Mouse (Mus musculus): ENCODE data around the gene Sbsn. TPM values are rescaled to one million over a fixed set of nuclear protein-coding genes. Genes with fewer than 3 reads are reported as not detected.

Sbsn gene
- total RNA-seq (2023), result 1 to 10 TPM; 1.3 to 2.7 TPM

DNA sequence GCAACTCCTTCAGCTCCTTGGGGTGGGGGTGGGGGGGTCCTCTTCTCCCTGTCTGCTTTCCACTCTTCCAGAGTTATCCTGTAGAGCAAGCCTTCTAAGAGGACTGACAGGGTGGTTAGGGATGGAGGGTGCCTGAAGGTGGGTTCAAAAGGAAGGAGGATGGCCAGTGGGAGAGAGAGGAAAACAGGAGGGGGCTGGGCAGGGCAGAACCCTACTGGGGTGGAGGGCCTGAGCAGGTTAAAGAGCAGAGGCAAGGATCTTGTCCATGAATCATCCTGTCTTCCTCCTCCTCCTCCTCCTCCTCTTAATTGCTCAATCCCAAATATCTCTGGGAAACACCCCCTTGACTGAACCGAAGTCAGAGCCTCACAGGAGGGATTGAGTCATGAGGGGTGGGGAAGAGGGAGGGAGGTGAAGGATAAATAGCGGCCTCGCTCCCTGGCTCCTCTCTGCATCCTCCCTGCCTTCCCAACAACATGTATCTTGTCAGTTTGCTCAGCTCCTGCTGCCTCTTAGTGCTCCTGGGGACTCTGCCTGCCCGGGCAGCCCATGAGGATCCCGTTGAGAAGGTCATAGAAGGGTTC lies at the start of gene Sbsn:
TSS of gene Sbsn (plus strand) at position 386 of the 584 bp plus-strand sequence.

GRCm38 (mm10) chr7:30711942-30712341 lies 39.3 kb upstream of the Sbsn start, which contains the start of gene Atp4a:
Gene Atp4a, plus strand, starts transcription at chr7:30712209.

GRCm38 (mm10) chr7:30729396-30730063 lies 21.7 kb upstream of the Sbsn start, which contains the start of gene Tmem147:
Gene Tmem147, minus strand, starts transcription at chr7:30729540.

DNA sequence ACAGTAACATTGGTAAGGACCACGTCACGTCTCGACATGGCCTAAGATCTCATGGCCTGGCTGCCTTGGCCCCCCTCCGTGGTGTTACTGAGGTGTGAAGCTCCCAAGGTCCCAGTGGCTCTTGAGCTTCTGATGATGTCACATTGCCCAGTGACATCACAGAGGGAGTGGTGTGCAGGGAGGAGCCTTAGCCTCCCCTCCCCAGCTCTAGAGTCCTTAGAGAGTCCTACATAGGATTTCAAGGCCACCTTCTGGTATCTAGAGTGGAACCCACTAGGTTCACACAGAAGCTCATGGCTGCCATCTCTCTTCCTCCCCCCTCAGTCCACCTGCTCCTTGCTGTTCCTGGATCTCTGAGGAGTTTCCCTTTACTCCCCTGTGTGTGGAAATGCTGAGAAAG lies 7.7 kb upstream of the Sbsn start, which contains the start of gene Gapdhs:
TSS of gene Gapdhs (minus strand) at position 65 of the 400 bp plus-strand sequence.

DNA sequence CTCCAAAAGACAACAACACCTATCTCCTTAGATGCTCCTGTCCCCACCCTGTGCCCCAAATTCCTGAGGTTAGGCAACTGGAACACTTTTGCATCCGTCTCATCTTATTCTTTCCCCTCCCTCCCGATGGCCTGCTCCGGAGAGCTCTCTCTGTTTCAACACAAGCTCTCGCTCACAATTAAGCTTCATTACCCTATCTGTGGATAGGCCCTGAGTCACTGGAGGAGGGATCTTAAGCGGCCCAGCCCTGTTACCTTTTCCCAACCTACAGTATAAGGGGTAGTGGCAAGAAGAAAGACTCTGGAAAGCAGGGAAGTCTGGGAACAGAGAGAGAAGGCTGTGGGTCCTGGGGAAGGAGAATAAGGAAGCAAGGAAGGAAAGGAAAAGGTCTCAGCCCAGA lies 12.2 kb downstream of the Sbsn start, which contains the start of gene Dmkn:
TSS of gene Dmkn (plus strand) at position 301 of the 400 bp plus-strand sequence.

GRCm38 (mm10) chr7:30787377-30788022 lies 36.2 kb downstream of the Sbsn start, which contains the start of gene Krtdap:
Gene Krtdap, plus strand, starts transcription at chr7:30787896.

Other genes with a start within 250 kb of the Sbsn start
- gene Arhgap33, start 216.4 kb upstream of the Sbsn start, total RNA-seq (2023), result 10 to 100 TPM; 17.6 to 19.1 TPM
- 1 to 10 TPM; 5.0 to 5.5 TPM for gene Hspb6, start 199.3 kb upstream of the Sbsn start, total RNA-seq (2023)
- 1 to 10 TPM; 4.4 to 5.1 TPM for gene Proser3, start 199.2 kb upstream of the Sbsn start, total RNA-seq (2023)
- 10 to 100 TPM; 24.1 to 36.0 TPM for gene Lin37, start 191.6 kb upstream of the Sbsn start, total RNA-seq (2023)
- gene U2af1l4, start 188.2 kb upstream of the Sbsn start, total RNA-seq (2023), result 10 to 100 TPM; 36.6 to 41.9 TPM
- 1 to 10 TPM; 4.6 to 5.6 TPM for gene Gm49396, start 188.1 kb upstream of the Sbsn start, total RNA-seq (2023)
- 100 to 1,000 TPM; 117 to 126 TPM for gene Psenen, start 187.8 kb upstream of the Sbsn start, total RNA-seq (2023)
- 1 to 10 TPM; 2.3 to 4.4 TPM for gene Igflr1, start 186.0 kb upstream of the Sbsn start, total RNA-seq (2023)
- gene Kmt2b, start 162.7 kb upstream of the Sbsn start, total RNA-seq (2023), result 10 to 100 TPM; 51.8 to 52.4 TPM
- under 1 TPM in 1 of 2 experiments, not detected in 1; 0.44 TPM for gene Zbtb32, start 152.6 kb upstream of the Sbsn start, total RNA-seq (2023)
- gene Upk1a, start 138.6 kb upstream of the Sbsn start, total RNA-seq (2023), result under 1 TPM in 1 of 2 experiments, not detected in 1; 0.29 TPM
- gene Cox6b1, start 125.3 kb upstream of the Sbsn start, total RNA-seq (2023), result 100 to 1,000 TPM; 236 to 278 TPM
- gene Etv2, start 115.6 kb upstream of the Sbsn start, total RNA-seq (2023), result not detected
- gene Rbm42, start 101.2 kb upstream of the Sbsn start, total RNA-seq (2023), result 10 to 100 TPM; 73.6 to 73.7 TPM
- 10 to 100 TPM; 19.2 to 25.8 TPM for gene Haus5, start 86.5 kb upstream of the Sbsn start, total RNA-seq (2023)
- gene Pmis2, start 79.9 kb upstream of the Sbsn start, total RNA-seq (2023), result not detected
- gene 2200002J24Rik, start 52.5 kb upstream of the Sbsn start, total RNA-seq (2023), result not detected
- under 1 TPM in 1 of 2 experiments, not detected in 1; 0.99 TPM for gene Atp4a, start 39.3 kb upstream of the Sbsn start, total RNA-seq (2023)
- 10 to 100 TPM; 35.2 to 35.7 TPM for gene Tmem147, start 21.9 kb upstream of the Sbsn start, total RNA-seq (2023)
- gene Gapdhs, start 7.8 kb upstream of the Sbsn start, total RNA-seq (2023), result not detected
- 1 to 10 TPM; 2.8 to 4.5 TPM for gene Dmkn, start 12.3 kb downstream of the Sbsn start, total RNA-seq (2023)
- gene Krtdap, start 36.4 kb downstream of the Sbsn start, total RNA-seq (2023), result not detected
- gene Ffar2, start 72.3 kb downstream of the Sbsn start, total RNA-seq (2023), result 10 to 100 TPM; 41.2 to 51.1 TPM
- not detected for gene Ffar3, start 104.7 kb downstream of the Sbsn start, total RNA-seq (2023)
- gene Ffar1, start 110.1 kb downstream of the Sbsn start, total RNA-seq (2023), result not detected
- gene Cd22, start 128.9 kb downstream of the Sbsn start, total RNA-seq (2023), result 1 to 10 TPM; 2.2 to 3.4 TPM
- 1 to 10 TPM; 1.3 to 1.6 TPM for gene Mag, start 163.4 kb downstream of the Sbsn start, total RNA-seq (2023)
- gene Hamp2, start 173.2 kb downstream of the Sbsn start, total RNA-seq (2023), result not detected
- not detected for gene Hamp, start 192.6 kb downstream of the Sbsn start, total RNA-seq (2023)
- 100 to 1,000 TPM; 119 to 124 TPM for gene Usf2, start 205.3 kb downstream of the Sbsn start, total RNA-seq (2023)
- 1 to 10 TPM; 2.5 to 3.2 TPM for gene Lsr, start 222.0 kb downstream of the Sbsn start, total RNA-seq (2023)
- gene Fam187b, start 222.3 kb downstream of the Sbsn start, total RNA-seq (2023), result under 1 TPM; 0.46 to 0.72 TPM